Mouse (Mus musculus) neural tube, embryonic 11.5 days (tissue): Measurements from ENCODE around the gene Dpy30. TPM values are rescaled to one million over a fixed set of nuclear protein-coding genes. Genes with fewer than 3 reads are reported as not detected.
"Not testable (repeated sequence)": the region's sequence is repeated elsewhere in the genome, so short reads cannot be mapped to it uniquely, and the experiment has no call there.

ENCODE experiments used
- ATAC-seq: fragments of 200-750 bp; cut with Nextera tagmentation; 2 replicates; pipeline ENCODE4 v1.8.0; 2017; ENCODE audit warnings: moderate number of reproducible peaks, mild to moderate bottlenecking, moderate TSS enrichment, moderate library complexity; ENCODE audit not compliant: insufficient read depth, low FRiP score, low TSS enrichment
- DNase-seq: peaks from one replicate; pipeline ENCODE4 v3.0.0-alpha.2; 2015; ENCODE audit warnings: low spot score
- H3K27ac ChIP-seq: fragments of 300-500 bp; sonication (generic); 2 replicates; pipeline ENCODE4 v1.5.1; 2014; ENCODE audit warnings: low read depth, mild to moderate bottlenecking, low read length
- H3K27me3 ChIP-seq: fragments of 300-500 bp; sonication (generic); 2 replicates; pipeline ENCODE4 v1.6.1; 2014; ENCODE audit warnings: mild to moderate bottlenecking, low read length, mixed read lengths; ENCODE audit not compliant: control insufficient read depth, insufficient read depth
- H3K36me3 ChIP-seq: fragments of 300-500 bp; sonication (generic); 2 replicates; pipeline ENCODE4 v1.6.1; 2014; ENCODE audit warnings: mild to moderate bottlenecking, low read length, moderate library complexity, mixed read lengths; ENCODE audit not compliant: control insufficient read depth, insufficient read depth
- H3K4me1 ChIP-seq: fragments of 300-500 bp; sonication (generic); 2 replicates; pipeline ENCODE4 v1.6.1; 2014; ENCODE audit warnings: low read length, mixed read lengths; ENCODE audit not compliant: control insufficient read depth, insufficient read depth
- H3K4me2 ChIP-seq: fragments of 300-500 bp; sonication (generic); 2 replicates; pipeline ENCODE4 v1.6.1; 2014; ENCODE audit warnings: low read depth, mild to moderate bottlenecking, moderate library complexity
- H3K4me3 ChIP-seq: fragments of 300-500 bp; sonication (generic); 2 replicates; pipeline ENCODE4 v1.5.1; 2014; ENCODE audit warnings: low read depth, low read length
- H3K9ac ChIP-seq: fragments of 300-500 bp; sonication (generic); 2 replicates; pipeline ENCODE4 v1.6.1; 2014; ENCODE audit warnings: mild to moderate bottlenecking, low read length
- H3K9me3 ChIP-seq: fragments of 300-500 bp; sonication (generic); 2 replicates; pipeline ENCODE4 v1.6.1; 2016; ENCODE audit warnings: low read length; ENCODE audit not compliant: control insufficient read depth
- WGBS: fragments of 180-500 bp; shearing (Covaris S2); extraction: QIAGEN DNeasy Blood & Tissue Kit; methylation state at CpG from one replicate; pipeline ENCODE4 v1.1.7; 2014; 5-methylcytosine and 5-hydroxymethylcytosine counted together
- polyA plus RNA-seq: library from polyadenylated mRNA; unstranded; fragments of >200 nt; fragmentation: Nextera tagmentation; extraction: Ambion mirVana; gene quantifications from 2 replicates; pipeline ENCODE4 v1.2.1, GENCODE M21; 2014

The Dpy30 gene
- polyA plus RNA-seq = 227 and 231 TPM in 2 replicates

DNA sequence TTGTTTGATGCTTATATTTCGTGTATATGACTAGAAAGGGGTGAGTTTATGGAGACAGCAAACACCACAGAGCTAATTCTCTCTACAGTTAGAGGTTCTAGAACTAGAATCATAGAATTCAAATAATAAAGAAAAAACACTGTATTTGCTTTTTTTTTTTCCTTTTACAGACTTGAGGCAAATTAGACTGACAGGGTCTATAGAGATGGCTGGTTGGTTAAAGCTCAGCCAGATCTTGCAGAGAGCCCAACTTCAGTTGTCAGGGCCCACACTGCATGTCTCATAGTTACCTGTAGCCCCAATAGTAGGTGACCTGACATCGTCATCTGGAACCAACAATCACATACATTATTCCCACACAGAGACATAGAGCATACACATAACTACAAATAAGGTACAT lies at the start of gene Dpy30:
Gene Dpy30 (minus strand): TSS at position 101 of the 400 bp plus-strand sequence.
- Histone ChIP-seq H3K9me3 (no peaks in the 10 kb centered on the region), H3K4me1 (no peaks in the 10 kb centered on the region), H3K4me2 (no peak within 1 kb of the TSS), H3K27ac (no peak within 1 kb of the TSS), H3K9ac (no peak within 1 kb of the TSS), H3K36me3 (no peaks in the 10 kb centered on the region), H3K27me3 (no peaks in the 10 kb centered on the region), H3K4me3 (no peak within 1 kb of the TSS)
- ATAC-seq = no peak
- WGBS = 86% methylated on average over 2 of the region's 2 CpGs
- DNase-seq = no peak

DNA sequence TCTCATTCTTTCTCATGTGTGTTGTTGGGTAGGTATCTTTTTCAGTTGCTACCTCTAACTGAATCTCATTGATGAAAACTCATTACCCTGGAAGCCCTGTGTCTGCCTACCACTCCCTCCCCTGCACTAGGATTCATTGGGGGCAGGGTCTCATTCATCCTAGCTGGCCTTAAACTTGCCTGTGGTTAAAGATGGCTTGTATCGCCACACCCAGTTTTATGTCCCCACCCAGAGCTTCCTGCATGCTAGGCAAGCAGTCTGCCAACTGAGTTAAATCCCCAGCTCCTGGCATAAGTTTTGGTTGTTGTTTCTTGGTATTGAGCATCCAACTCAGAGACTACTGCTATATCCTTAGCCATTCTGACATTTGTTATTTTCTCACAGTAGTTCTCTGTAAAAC lies 39.8 kb upstream of the Dpy30 start:
- DNase-seq = no peak
- H3K9me3 ChIP-seq = no peaks in the 10 kb centered on the region
- no peak for ATAC-seq
- H3K27me3 ChIP-seq = no peaks in the 10 kb centered on the region
- H3K4me2 ChIP-seq = no peak overlapping the region
- H3K4me1 ChIP-seq = no peaks in the 10 kb centered on the region
- no peak overlapping the region for H3K27ac ChIP-seq
- no peak overlapping the region for H3K9ac ChIP-seq
- no peak overlapping the region for H3K4me3 ChIP-seq
- WGBS = 97% methylated on average over 1 of the region's 1 CpGs
- H3K36me3 ChIP-seq = peaks cover 3% of the 10 kb centered on the region; the same call in 1 of the 2 replicates

DNA sequence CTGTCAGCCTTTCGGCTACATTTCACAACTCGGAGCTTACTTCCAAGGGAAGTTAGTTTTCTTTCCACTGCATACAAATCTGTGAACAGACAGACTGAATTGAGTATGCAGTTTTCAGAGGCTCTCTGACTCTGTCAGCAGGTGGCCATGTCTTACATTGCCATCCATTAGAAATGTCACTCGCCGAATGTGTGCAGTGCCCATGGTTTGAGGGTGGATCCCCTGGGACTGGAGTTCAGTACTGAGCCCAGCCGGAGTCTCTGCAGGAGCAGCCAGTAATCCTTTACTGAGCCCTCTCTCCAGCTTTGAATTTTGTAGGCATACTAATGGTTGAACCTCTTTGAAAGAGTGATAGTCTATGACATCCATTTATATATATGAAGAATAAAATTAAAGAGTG lies 17.4 kb upstream of the Dpy30 start:
- Histone ChIP-seq H3K4me3 (peak overlapping the region; percentile 97; the same call in 1 of the 2 replicates), H3K27ac (no peak overlapping the region), H3K9me3 (no peaks in the 10 kb centered on the region), H3K36me3 (no peaks in the 10 kb centered on the region), H3K9ac (no peak overlapping the region), H3K4me2 (peak overlapping the region; percentile 1; the same call in 1 of the 2 replicates), H3K4me1 (peaks cover 11% of the 10 kb centered on the region; the same call in 1 of the 2 replicates), H3K27me3 (no peaks in the 10 kb centered on the region)
- WGBS = 51% methylated on average over 5 of the region's 5 CpGs
- ATAC-seq (no peak), DNase-seq (peak; percentile 22)

DNA sequence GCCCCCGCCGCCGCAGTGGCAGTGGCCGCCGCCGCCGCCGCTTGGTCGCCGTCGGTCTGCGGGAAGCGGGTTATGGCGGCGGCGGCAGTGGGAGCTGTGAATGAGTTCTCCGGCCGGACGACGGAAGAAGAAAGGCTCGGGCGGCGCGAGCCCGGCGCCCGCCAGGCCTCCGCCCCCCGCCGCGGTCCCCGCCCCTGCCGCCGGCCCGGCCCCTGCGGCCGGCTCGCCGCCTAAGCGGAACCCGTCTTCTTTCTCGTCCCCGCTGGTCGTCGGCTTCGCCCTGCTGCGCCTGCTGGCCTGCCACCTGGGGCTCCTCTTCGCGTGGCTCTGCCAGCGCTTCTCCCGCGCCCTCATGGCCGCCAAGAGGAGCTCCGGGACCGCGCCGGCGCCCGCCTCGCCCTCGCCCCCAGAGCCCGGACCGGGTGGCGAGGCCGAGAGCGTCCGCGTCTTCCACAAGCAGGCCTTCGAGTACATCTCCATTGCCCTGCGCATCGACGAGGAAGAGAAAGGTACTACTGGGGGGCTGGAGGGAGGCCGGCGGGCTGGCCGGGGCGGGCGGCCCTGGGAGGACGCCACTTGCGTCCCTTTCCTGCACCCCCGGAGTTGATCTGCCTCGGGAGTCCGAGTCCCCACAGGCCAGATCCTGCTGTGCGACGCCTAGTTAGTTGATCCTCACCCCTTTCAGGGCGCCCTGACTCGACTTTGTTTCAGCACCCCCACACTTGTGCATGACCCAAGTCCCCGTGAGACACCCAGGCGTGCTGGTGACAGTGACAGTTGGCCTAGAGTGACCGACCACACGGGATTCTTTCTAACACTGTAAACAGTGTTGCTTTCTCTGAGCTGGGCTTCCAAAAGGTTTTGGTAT lies 15.4 kb upstream of the Dpy30 start, which contains the start of gene Spast:
Gene Spast (plus strand): TSS at position 51 of the 868 bp plus-strand sequence.
- ATAC-seq (peak; percentile 77), DNase-seq (peak; percentile 72)
- no peaks in the 10 kb centered on the region for H3K36me3 ChIP-seq
- peaks cover 11% of the 10 kb centered on the region; the same call in 1 of the 2 replicates for H3K4me1 ChIP-seq
- peak within 1 kb of the TSS; percentile 97 for H3K27ac ChIP-seq
- H3K9me3 ChIP-seq = no peaks in the 10 kb centered on the region
- H3K9ac ChIP-seq = peak within 1 kb of the TSS; percentile 97
- WGBS = under 1% methylated on average over 48 of the region's 90 CpGs
- peak within 1 kb of the TSS; percentile 60 for H3K4me2 ChIP-seq
- peak within 1 kb of the TSS; percentile 97 for H3K4me3 ChIP-seq
- no peaks in the 10 kb centered on the region for H3K27me3 ChIP-seq

DNA sequence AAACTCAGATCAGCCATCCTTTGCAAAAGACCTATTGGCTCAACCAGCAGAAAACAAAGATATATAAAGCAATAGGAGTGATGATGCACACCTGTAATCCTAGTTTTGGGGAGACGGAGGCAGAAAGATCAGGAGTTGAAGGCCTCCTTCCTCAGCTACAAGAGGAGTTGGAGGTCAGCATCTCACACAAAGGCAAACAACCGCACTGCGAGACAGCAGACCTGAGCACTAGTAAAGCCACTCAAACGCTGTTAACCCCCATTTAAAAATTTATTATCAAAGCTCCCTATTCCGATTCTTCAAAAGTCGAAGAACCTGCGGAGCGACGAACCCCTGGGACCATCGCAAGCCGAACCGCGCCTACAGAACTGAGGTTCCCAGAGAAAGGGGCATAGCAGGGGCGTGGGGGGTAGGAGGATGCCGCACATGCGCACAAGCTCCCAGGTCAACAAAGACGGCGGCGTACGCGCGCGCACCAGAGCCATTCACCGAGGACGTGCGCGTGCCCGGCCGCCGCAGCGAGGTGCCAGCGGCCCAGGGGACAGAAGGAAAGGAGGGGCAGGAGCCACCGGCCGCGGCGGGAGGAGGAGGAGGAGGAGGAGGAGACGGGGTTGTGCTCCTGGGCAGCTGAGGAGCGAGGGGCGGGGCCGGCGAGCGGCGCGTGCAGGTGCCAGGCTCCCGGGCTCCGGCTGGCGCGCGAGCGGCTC lies 14.6 kb upstream of the Dpy30 start:
- H3K27ac ChIP-seq = peak overlapping the region; percentile 97
- no peaks in the 10 kb centered on the region for H3K27me3 ChIP-seq
- H3K9ac ChIP-seq = peak overlapping the region; percentile 97
- DNase-seq = peak; percentile 98
- peak; percentile 90 for ATAC-seq
- WGBS = under 1% methylated on average over 34 of the region's 50 CpGs
- peak overlapping the region; percentile 60 for H3K4me2 ChIP-seq
- peak overlapping the region; percentile 97 for H3K4me3 ChIP-seq
- H3K36me3 ChIP-seq = no peaks in the 10 kb centered on the region
- H3K4me1 ChIP-seq = peaks cover 11% of the 10 kb centered on the region; the same call in 1 of the 2 replicates
- no peaks in the 10 kb centered on the region for H3K9me3 ChIP-seq

DNA sequence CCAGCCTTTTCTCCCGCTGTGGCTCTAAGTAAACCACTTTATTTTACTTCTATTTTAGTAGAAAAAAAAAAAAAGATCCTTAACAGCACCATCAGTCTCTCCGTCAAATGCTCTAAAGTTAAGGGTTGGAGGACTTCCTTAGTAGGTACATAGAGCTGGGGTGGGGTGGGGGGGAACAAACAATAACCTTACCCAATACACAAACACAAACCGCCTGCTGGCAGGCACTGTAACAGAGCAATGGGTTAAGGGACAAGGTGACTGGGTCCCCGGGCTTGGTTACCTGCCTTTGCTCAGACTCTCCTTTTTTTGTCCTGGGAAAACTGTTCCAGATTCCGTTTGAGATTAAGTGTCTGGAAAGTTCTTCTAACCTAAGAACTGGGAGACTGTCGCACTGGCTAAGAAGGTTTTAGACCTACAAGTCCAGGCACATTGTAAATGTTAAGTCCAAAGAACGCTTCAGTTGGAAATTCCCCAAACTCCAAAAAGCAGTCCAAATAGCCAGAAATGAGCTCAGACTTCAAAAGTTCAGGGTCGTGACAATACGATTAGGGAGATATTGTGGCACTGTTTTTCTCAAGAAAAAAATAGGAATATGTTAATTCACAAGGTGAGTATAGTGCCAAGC lies 7.4 kb upstream of the Dpy30 start:
- Histone ChIP-seq H3K27ac (no peak overlapping the region), H3K4me2 (no peak overlapping the region), H3K9me3 (no peaks in the 10 kb centered on the region), H3K4me3 (no peak overlapping the region), H3K9ac (no peak overlapping the region), H3K36me3 (no peaks in the 10 kb centered on the region), H3K4me1 (no peaks in the 10 kb centered on the region), H3K27me3 (no peaks in the 10 kb centered on the region)
- DNase-seq (no peak), ATAC-seq (no peak)
- WGBS = 83% methylated on average over 9 of the region's 9 CpGs

DNA sequence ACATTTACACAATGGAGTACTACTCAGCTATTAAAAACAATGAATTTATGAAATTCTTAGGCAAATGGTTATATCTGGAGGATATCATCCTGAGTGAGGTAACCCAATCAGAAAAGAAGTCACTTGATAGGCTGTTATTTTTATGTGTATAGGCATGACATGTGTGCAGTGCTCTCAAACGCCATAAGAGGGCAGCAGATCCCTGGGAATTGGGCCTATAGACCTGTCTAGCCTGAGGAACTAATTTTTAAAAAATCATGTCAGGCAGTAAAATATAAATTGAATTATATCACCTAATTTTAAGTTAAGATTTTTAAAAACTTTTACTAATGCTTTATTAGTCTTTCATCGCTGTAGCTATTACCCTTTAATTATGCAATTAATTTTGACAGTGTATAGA lies 4.4 kb upstream of the Dpy30 start:
- H3K36me3 ChIP-seq, H3K27ac ChIP-seq, H3K9ac ChIP-seq, H3K27me3 ChIP-seq, H3K4me1 ChIP-seq, H3K9me3 ChIP-seq, H3K4me2 ChIP-seq, ATAC-seq, H3K4me3 ChIP-seq: not testable (repeated sequence)
- WGBS = 53% methylated on average over 2 of the region's 2 CpGs
- DNase-seq = peak; percentile 69

DNA sequence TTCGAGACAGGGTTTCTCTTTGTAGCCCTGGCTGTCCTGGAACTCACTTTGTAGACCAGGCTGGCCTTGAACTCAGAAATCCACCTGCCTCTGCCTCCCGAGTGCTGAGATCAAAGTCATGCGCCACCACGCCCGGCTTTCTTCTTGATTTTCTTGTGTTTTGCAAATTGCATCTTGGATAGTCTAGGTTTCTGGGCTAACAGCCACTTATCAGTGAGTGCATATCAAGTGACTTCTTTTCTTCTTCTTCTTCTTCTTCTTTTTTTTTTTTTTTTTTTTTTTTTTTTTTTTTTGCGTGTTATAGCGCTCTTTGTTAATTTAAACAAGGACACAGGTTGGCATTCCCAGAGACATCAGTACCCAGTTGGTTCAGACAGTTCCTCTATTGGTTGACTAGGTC lies 3.5 kb upstream of the Dpy30 start:
- not testable (repeated sequence) for H3K4me3 ChIP-seq, H3K9ac ChIP-seq, DNase-seq, H3K9me3 ChIP-seq, H3K27ac ChIP-seq, H3K4me1 ChIP-seq, H3K27me3 ChIP-seq, H3K36me3 ChIP-seq, H3K4me2 ChIP-seq, ATAC-seq
- 82% methylated on average over 7 of the region's 7 CpGs for WGBS
